Mouse (Mus musculus): ENCODE results near the gene Slamf7. TPM values are rescaled to one million over a fixed set of nuclear protein-coding genes. Genes with fewer than 3 reads are reported as not detected.

The Slamf7 gene
- total and polyA plus RNA-seq, 2 experiments from 2014 or later = 0.05 TPM; not detected in 1

DNA sequence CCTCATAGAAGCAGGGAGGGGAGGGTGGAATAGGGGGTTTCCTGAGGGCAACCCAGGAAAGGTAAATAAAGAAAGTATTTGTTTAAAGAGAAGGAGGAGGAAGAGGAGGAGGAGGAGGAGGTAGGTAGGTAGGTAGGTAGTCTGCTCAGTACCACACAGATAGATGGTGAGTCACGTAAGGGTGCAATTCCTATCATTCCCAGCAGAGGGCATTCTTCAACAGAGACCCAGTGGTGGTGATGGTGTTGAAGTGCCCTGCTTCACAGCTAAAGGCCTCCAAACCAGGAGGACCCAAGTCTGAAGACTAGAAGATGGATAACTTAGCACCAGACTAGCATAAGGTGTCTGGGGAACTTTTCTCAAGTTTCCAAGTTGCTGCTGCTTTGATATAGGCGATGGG, 42.8 kb downstream of the Slamf7 start:
- Histone ChIP-seq H3K4me1 (ENCODE audit: insufficient read depth) (no peaks in the 10 kb centered on the region), H3K4me3 (ENCODE audit: low read depth, low read length) (no peak overlapping the region), H3K4me2 (ENCODE audit: low read depth) (no peak overlapping the region), H3K9me3 (ENCODE audit: low read length) (no peaks in the 10 kb centered on the region), H3K36me3 (ENCODE audit: insufficient read depth) (no peaks in the 10 kb centered on the region), H3K9ac (no peak overlapping the region), H3K27me3 (ENCODE audit: insufficient read depth, low read length) (no peaks in the 10 kb centered on the region), H3K27ac (ENCODE audit: low read depth, low read length) (no peak overlapping the region)
- no peak for ATAC-seq
- peak; percentile 38; the same call in 1 of the 2 replicates for TF ChIP-seq CTCF (IDR thresholded peaks at IDR 0.05; ENCODE audit: low read depth)
- DNase-seq = no peak
- 100% methylated on average over 2 of the region's 2 CpGs for WGBS

DNA sequence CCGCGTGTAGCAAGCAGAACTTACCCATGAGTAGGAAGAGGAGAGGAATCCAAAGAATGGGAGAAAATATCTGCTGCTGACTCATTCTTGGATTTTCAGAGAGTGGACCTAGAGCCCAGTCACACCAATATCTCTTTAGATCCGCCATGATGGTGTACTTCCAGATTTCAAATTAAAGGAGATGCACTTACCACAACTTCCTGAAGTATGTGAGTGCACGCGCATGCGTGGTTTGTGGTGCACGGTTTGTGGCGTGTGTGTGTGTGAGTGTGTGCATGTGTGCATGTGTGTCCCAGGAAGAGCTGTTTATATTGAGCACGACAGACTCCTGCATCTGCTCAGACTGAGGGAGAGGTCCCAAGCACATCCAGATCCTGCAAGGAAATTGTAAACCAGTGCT, 45.7 kb downstream of the Slamf7 start, which contains the start of gene Ly9:
Gene Ly9 (minus strand): TSS at position 235 of the 400 bp plus-strand sequence.
- Histone ChIP-seq H3K4me1 (ENCODE audit: insufficient read depth) (no peaks in the 10 kb centered on the region), H3K4me3 (ENCODE audit: low read depth, low read length) (no peak within 1 kb of the TSS)

DNA sequence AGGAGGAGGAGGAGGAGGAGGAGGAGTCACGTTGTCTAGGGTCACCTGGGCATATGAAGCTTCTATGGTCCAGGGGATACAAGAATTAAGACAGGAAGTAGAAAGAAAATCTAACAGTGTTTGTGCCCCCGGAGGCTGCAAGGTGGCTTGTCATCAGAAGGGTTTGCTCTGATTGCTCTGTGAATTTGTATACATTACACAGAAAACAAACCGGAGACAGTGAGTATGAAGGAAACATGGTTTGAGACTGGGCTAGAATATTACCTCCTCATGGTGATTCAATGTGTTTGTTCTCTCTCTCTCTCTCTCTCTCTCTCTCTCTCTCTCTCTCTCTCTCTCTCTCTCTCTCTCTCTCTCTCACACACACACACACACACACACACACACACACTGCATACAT, 46.2 kb downstream of the Slamf7 start:
- Histone ChIP-seq H3K27me3 (ENCODE audit: insufficient read depth, low read length) (no peaks in the 10 kb centered on the region), H3K36me3 (ENCODE audit: insufficient read depth) (no peaks in the 10 kb centered on the region), H3K4me2 (ENCODE audit: low read depth) (no peak overlapping the region), H3K4me1 (ENCODE audit: insufficient read depth) (no peaks in the 10 kb centered on the region), H3K27ac (ENCODE audit: low read depth, low read length) (no peak overlapping the region), H3K9ac (no peak overlapping the region), H3K4me3 (ENCODE audit: low read depth, low read length) (no peak overlapping the region), H3K9me3 (ENCODE audit: low read length) (no peaks in the 10 kb centered on the region)
- 77% methylated on average over 3 of the region's 3 CpGs for WGBS
- TF ChIP-seq CTCF (IDR thresholded peaks at IDR 0.05; ENCODE audit: low read depth) = no peak
- DNase-seq (no peak), ATAC-seq (no peak)

More for the DNA sequence above, 45.7 kb downstream of the Slamf7 start, which contains the start of gene Ly9:
- Histone ChIP-seq H3K27me3 (ENCODE audit: insufficient read depth, low read length) (no peaks in the 10 kb centered on the region), H3K27ac (ENCODE audit: low read depth, low read length) (no peak within 1 kb of the TSS), H3K9ac (no peak within 1 kb of the TSS), H3K4me2 (ENCODE audit: low read depth) (no peak within 1 kb of the TSS), H3K9me3 (ENCODE audit: low read length) (no peaks in the 10 kb centered on the region), H3K36me3 (ENCODE audit: insufficient read depth) (no peaks in the 10 kb centered on the region)
- WGBS = 90% methylated on average over 9 of the region's 9 CpGs
- DNase-seq (no peak), ATAC-seq (no peak)
- TF ChIP-seq CTCF (IDR thresholded peaks at IDR 0.05; ENCODE audit: low read depth) = no peak

DNA sequence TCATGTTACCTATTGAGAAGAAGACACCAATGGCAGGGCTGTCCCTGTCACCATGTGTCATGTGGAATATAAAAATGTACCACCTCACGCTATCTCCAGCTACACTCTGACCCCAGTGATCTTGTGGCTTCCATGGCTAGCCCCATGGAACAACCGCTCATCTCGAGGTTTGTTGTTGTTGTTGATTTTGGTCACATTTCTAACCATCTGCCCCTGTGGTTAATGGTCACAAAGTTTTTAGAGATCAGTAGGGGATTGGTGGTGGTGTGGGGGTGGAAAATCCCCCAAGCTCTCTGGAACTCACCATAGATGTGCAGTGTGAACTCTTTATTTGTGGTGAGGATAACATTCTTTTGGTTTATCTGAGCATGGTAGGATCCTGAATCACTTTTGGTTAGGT, 48.1 kb downstream of the Slamf7 start:
- no peaks in the 10 kb centered on the region for H3K4me1 ChIP-seq (ENCODE audit: insufficient read depth)
- H3K9me3 ChIP-seq (ENCODE audit: low read length) = no peaks in the 10 kb centered on the region
- no peak for ATAC-seq
- no peak overlapping the region for H3K4me3 ChIP-seq (ENCODE audit: low read depth, low read length)
- 89% methylated on average over 3 of the region's 3 CpGs for WGBS
- DNase-seq = no peak
- TF ChIP-seq CTCF (IDR thresholded peaks at IDR 0.05; ENCODE audit: low read depth) = no peak
- no peak overlapping the region for H3K27ac ChIP-seq (ENCODE audit: low read depth, low read length)
- H3K4me2 ChIP-seq (ENCODE audit: low read depth) = no peak overlapping the region
- no peak overlapping the region for H3K9ac ChIP-seq
- H3K27me3 ChIP-seq (ENCODE audit: insufficient read depth, low read length) = no peaks in the 10 kb centered on the region
- H3K36me3 ChIP-seq (ENCODE audit: insufficient read depth) = no peaks in the 10 kb centered on the region

DNA sequence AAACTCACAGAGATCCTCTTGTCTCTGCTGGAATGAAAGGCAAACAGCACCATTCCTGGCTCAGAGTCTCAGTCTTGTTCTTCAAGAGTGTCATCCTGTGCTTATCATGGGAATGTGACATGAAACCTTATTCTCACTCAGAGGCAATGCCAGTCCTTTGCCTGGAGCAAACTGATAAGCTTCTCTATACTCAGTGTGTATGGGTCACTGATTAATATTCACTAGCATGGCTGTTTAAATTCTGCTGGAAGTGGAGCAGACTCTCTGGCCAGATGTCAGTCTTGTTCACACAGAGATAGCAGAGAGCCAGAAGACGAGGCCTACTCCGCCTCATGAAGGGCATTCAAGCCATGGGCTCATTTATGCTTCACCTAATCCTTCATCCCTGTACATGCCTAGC, 68.3 kb downstream of the Slamf7 start:
- Histone ChIP-seq H3K27ac (ENCODE audit: low read depth, low read length) (no peak overlapping the region), H3K4me3 (ENCODE audit: low read depth, low read length) (no peak overlapping the region), H3K9me3 (ENCODE audit: low read length) (no peaks in the 10 kb centered on the region), H3K4me2 (ENCODE audit: low read depth) (no peak overlapping the region), H3K36me3 (ENCODE audit: insufficient read depth) (no peaks in the 10 kb centered on the region), H3K9ac (no peak overlapping the region), H3K4me1 (ENCODE audit: insufficient read depth) (no peaks in the 10 kb centered on the region), H3K27me3 (ENCODE audit: insufficient read depth, low read length) (no peaks in the 10 kb centered on the region)
- TF ChIP-seq CTCF (IDR thresholded peaks at IDR 0.05; ENCODE audit: low read depth) = no peak
- 76% methylated on average over 2 of the region's 2 CpGs for WGBS
- ATAC-seq (no peak), DNase-seq (no peak)

Small RNAs within 50 kb of the gene (microRNA-seq; reads per million reads assigned to microRNA genes)
- 0 reads per million in 2 experiments for gene Mir7683

Other genes starting within 250 kb of the Slamf7 start
- 168 and 183 TPM in 2 replicates for gene Usf1, start 241.7 kb downstream of the Slamf7 start, total RNA-seq (2014; rRNA removed)
- 198 and 200 TPM in 2 replicates for gene Usf1, start 241.7 kb downstream of the Slamf7 start, polyA plus RNA-seq (2015; fragmentation: Nextera tagmentation; extraction: Ambion mirVana)
- 1.3 and 2.0 TPM in 2 replicates for gene Tstd1, start 234.2 kb downstream of the Slamf7 start, total RNA-seq (2014; rRNA removed)
- gene Tstd1, start 234.2 kb downstream of the Slamf7 start, polyA plus RNA-seq (2015; fragmentation: Nextera tagmentation; extraction: Ambion mirVana) = 1.9 and 3.1 TPM in 2 replicates
- gene F11r, start 215.5 kb downstream of the Slamf7 start, total RNA-seq (2014; rRNA removed) = 3.6 and 6.2 TPM in 2 replicates
- 4.6 and 7.8 TPM in 2 replicates for gene F11r, start 215.5 kb downstream of the Slamf7 start, polyA plus RNA-seq (2015; fragmentation: Nextera tagmentation; extraction: Ambion mirVana)
- 12.2 and 13.4 TPM in 2 replicates for gene Alyref2, start 149.6 kb downstream of the Slamf7 start, total RNA-seq (2014; rRNA removed)
- gene Alyref2, start 149.6 kb downstream of the Slamf7 start, polyA plus RNA-seq (2015; fragmentation: Nextera tagmentation; extraction: Ambion mirVana) = 17.5 and 20.8 TPM in 2 replicates
- gene Itln1, start 117.7 kb downstream of the Slamf7 start, total RNA-seq (2014; rRNA removed) = not detected in 2 replicates
- not detected in 2 replicates for gene Itln1, start 117.7 kb downstream of the Slamf7 start, polyA plus RNA-seq (2015; fragmentation: Nextera tagmentation; extraction: Ambion mirVana)
- not detected in 2 replicates for gene Cd244a, start 93.8 kb downstream of the Slamf7 start, total RNA-seq (2014; rRNA removed)
- gene Cd244a, start 93.8 kb downstream of the Slamf7 start, polyA plus RNA-seq (2015; fragmentation: Nextera tagmentation; extraction: Ambion mirVana) = not detected in 2 replicates
- 0.46 TPM in 1 of 2 replicates, not detected in the other for gene Ly9, start 45.6 kb downstream of the Slamf7 start, total RNA-seq (2014; rRNA removed)
- gene Ly9, start 45.6 kb downstream of the Slamf7 start, polyA plus RNA-seq (2015; fragmentation: Nextera tagmentation; extraction: Ambion mirVana) = 0.10 and 0.20 TPM in 2 replicates
- 0.69 and 1.3 TPM in 2 replicates for gene Cd48, start 29.0 kb upstream of the Slamf7 start, total RNA-seq (2014; rRNA removed)
- gene Cd48, start 29.0 kb upstream of the Slamf7 start, polyA plus RNA-seq (2015; fragmentation: Nextera tagmentation; extraction: Ambion mirVana) = 1.0 and 1.1 TPM in 2 replicates
- gene Slamf1, start 114.1 kb upstream of the Slamf7 start, total RNA-seq (2014; rRNA removed) = 0.15 and 0.19 TPM in 2 replicates
- 0.11 and 0.15 TPM in 2 replicates for gene Slamf1, start 114.1 kb upstream of the Slamf7 start, polyA plus RNA-seq (2015; fragmentation: Nextera tagmentation; extraction: Ambion mirVana)
- 2.6 and 3.4 TPM in 2 replicates for gene Cd84, start 186.7 kb upstream of the Slamf7 start, total RNA-seq (2014; rRNA removed)
- gene Cd84, start 186.7 kb upstream of the Slamf7 start, polyA plus RNA-seq (2015; fragmentation: Nextera tagmentation; extraction: Ambion mirVana) = 1.8 and 2.3 TPM in 2 replicates
- gene Gm10521, start 242.6 kb upstream of the Slamf7 start, total RNA-seq (2014; rRNA removed) = 0.08 TPM in 1 of 2 replicates, not detected in the other
- gene Gm10521, start 242.6 kb upstream of the Slamf7 start, polyA plus RNA-seq (2015; fragmentation: Nextera tagmentation; extraction: Ambion mirVana) = not detected in 2 replicates

Measured in forebrain, postnatal 0 days (tissue).